Mouse (Mus musculus): ENCODE measurements around the gene Car2. TPM values are rescaled to one million over a fixed set of nuclear protein-coding genes. Genes with fewer than 3 reads are reported as not detected.

Car2 gene
- polyA plus RNA-seq, 1 experiment from 2014 or later: 196 TPM

- Histone ChIP-seq H3K9ac (no peak overlapping the region), H3K36me3 (no peaks in the 10 kb centered on the region), H3K27ac (ENCODE audit: poor library complexity, severe bottlenecking) (no peak overlapping the region; the same call in 1 of the 2 replicates), H3K4me2 (no peak overlapping the region), H3K4me3 (no peak overlapping the region), H3K9me3 (replicated peaks) (no peaks in the 10 kb centered on the region), H3K27me3 (replicated peaks) (no peaks in the 10 kb centered on the region), H3K4me1 (replicated peaks) (0 out of 2 replicates have a peak, but pooled peaks cover 9% of the 10 kb centered on the region)
- WGBS: 73% methylated on average over 2 of the region's 2 CpGs
- no peak for ATAC-seq (ENCODE audit: insufficient number of reproducible peaks, low FRiP score)
Measured at GRCm38 (mm10) chr3:14880277-14880676, 5.8 kb upstream of the Car2 start.

GRCm38 (mm10) chr3:14882005-14882404 lies 4.1 kb upstream of the Car2 start:
- Histone ChIP-seq H3K27ac (ENCODE audit: poor library complexity, severe bottlenecking) (no peak overlapping the region), H3K9ac (no peak overlapping the region), H3K27me3 (replicated peaks) (no peaks in the 10 kb centered on the region), H3K4me2 (no peak overlapping the region), H3K4me1 (replicated peaks) (0 out of 2 replicates have a peak, but pooled peaks cover 6% of the 10 kb centered on the region), H3K36me3 (no peaks in the 10 kb centered on the region), H3K9me3 (replicated peaks) (no peaks in the 10 kb centered on the region), H3K4me3 (no peak overlapping the region)
- ATAC-seq (ENCODE audit: insufficient number of reproducible peaks, low FRiP score): no peak

- H3K4me3 ChIP-seq: no peak overlapping the region
- no peaks in the 10 kb centered on the region for H3K36me3 ChIP-seq
- WGBS: 65% methylated on average over 3 of the region's 3 CpGs
- 0 out of 2 replicates have a peak, but pooled peaks cover 4% of the 10 kb centered on the region for H3K4me1 ChIP-seq (replicated peaks)
- no peak for ATAC-seq (ENCODE audit: insufficient number of reproducible peaks, low FRiP score)
- H3K9me3 ChIP-seq (replicated peaks): no peaks in the 10 kb centered on the region
- no peaks in the 10 kb centered on the region for H3K27me3 ChIP-seq (replicated peaks)
- no peak overlapping the region for H3K9ac ChIP-seq
- H3K4me2 ChIP-seq: no peak overlapping the region
- H3K27ac ChIP-seq (ENCODE audit: poor library complexity, severe bottlenecking): no peak overlapping the region
Measured at GRCm38 (mm10) chr3:14882756-14883155, 3.3 kb upstream of the Car2 start.

DNA sequence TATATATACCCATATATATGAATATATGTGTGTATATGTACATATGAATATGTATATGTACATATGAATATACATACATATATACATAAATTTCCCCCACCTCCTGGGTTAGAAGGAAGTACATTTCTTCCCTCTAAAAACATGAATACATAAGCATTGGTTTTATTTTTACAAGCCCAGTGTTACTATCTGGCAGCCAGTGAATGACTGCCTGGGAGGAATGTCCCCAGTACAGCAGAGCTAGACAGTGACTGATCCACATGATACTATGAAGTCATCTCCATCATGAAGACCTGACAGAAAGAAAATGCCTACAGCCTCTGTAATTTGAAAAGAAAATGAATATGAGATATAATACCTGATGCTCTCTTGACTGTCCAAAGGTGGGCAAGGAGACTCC lies 1.2 kb upstream of the Car2 start:
- no peaks in the 10 kb centered on the region for H3K36me3 ChIP-seq
- H3K27ac ChIP-seq (ENCODE audit: poor library complexity, severe bottlenecking): no peak overlapping the region
- H3K4me3 ChIP-seq: no peak overlapping the region
- no peak for ATAC-seq (ENCODE audit: insufficient number of reproducible peaks, low FRiP score)
- no peaks in the 10 kb centered on the region for H3K27me3 ChIP-seq (replicated peaks)
- no peaks in the 10 kb centered on the region for H3K9me3 ChIP-seq (replicated peaks)
- H3K4me2 ChIP-seq: no peak overlapping the region
- no peak overlapping the region for H3K9ac ChIP-seq
- H3K4me1 ChIP-seq (replicated peaks): peaks cover 7% of the 10 kb centered on the region

DNA sequence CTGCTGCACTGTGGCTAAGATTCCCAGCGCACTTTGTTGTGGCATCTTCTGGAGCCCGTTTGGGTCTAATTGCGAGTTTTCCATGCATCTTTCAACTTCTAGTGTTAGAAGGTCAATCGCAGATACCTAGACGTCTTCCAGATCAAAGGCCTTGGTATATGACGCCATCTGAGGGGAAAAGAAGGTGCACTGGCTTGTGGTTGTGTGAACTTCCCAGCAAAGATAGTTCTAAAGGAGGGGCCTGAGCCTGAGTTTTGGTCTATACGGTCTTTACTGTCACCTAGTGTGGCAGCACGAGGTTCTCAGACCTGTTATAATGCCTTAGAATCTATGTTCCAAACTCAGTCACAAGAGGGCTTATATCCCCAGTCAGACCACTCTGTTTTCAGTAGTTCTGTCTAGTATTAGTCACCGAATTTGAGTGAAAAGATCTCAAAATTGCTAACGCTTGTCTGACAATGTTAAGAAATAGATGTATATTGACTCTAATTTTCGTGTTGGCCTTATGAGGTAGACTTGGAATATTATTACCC lies 1.1 kb downstream of the Car2 start:
- peak overlapping the region; percentile 81 for H3K9ac ChIP-seq
- H3K4me3 ChIP-seq: peak overlapping the region; percentile 66
- peaks cover 6% of the 10 kb centered on the region for H3K4me1 ChIP-seq (replicated peaks)
- peak overlapping the region; percentile 67 for H3K27ac ChIP-seq (ENCODE audit: poor library complexity, severe bottlenecking)
- H3K9me3 ChIP-seq (replicated peaks): no peaks in the 10 kb centered on the region
- no peak for ATAC-seq (ENCODE audit: insufficient number of reproducible peaks, low FRiP score)
- H3K27me3 ChIP-seq (replicated peaks): no peaks in the 10 kb centered on the region
- no peaks in the 10 kb centered on the region for H3K36me3 ChIP-seq
- peak overlapping the region; percentile 70 for H3K4me2 ChIP-seq
- WGBS: 25% methylated on average over 11 of the region's 11 CpGs

GRCm38 (mm10) chr3:14887686-14888295 lies 1.7 kb downstream of the Car2 start:
- Histone ChIP-seq H3K9ac (no peak overlapping the region), H3K27ac (ENCODE audit: poor library complexity, severe bottlenecking) (no peak overlapping the region; the same call in 1 of the 2 replicates), H3K4me2 (no peak overlapping the region; the same call in 1 of the 2 replicates), H3K4me3 (peak overlapping the region; percentile 66), H3K4me1 (replicated peaks) (peaks cover 6% of the 10 kb centered on the region), H3K36me3 (no peaks in the 10 kb centered on the region), H3K9me3 (replicated peaks) (no peaks in the 10 kb centered on the region), H3K27me3 (replicated peaks) (no peaks in the 10 kb centered on the region)
- 52% methylated on average over 10 of the region's 10 CpGs for WGBS
- peak; percentile 22; the same call in 1 of the 2 replicates for ATAC-seq (ENCODE audit: insufficient number of reproducible peaks, low FRiP score)

DNA sequence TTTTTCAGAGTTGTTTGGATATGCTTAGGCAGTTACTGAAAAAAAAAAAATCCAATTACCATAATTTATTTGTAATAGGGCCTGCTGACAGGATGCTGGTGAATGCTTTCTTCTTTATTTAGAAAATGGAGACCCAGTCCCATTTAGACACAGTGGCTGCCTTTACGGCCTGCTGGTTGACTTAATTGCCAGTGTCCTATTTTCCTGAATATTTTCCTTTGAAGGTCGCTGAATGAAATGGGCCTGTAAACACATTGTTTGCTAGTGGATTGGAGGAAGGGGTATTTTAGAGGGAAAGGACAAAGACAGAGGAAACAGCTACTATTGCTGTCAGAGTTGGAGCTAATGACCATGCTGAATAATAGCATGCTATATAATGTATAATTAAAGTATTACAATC lies 2.5 kb downstream of the Car2 start:
- Histone ChIP-seq H3K36me3 (no peaks in the 10 kb centered on the region), H3K27ac (ENCODE audit: poor library complexity, severe bottlenecking) (no peak overlapping the region), H3K9ac (no peak overlapping the region), H3K4me2 (no peak overlapping the region), H3K4me3 (peak overlapping the region; percentile 24), H3K27me3 (replicated peaks) (no peaks in the 10 kb centered on the region), H3K4me1 (replicated peaks) (peaks cover 6% of the 10 kb centered on the region), H3K9me3 (replicated peaks) (no peaks in the 10 kb centered on the region)
- WGBS: 84% methylated on average over 2 of the region's 2 CpGs
- no peak for ATAC-seq (ENCODE audit: insufficient number of reproducible peaks, low FRiP score)

- peak overlapping the region; percentile 58; the same call in 1 of the 2 replicates for H3K27ac ChIP-seq (ENCODE audit: poor library complexity, severe bottlenecking)
- H3K4me3 ChIP-seq: peak overlapping the region; percentile 24; the same call in 1 of the 2 replicates
- H3K27me3 ChIP-seq (replicated peaks): no peaks in the 10 kb centered on the region
- WGBS: 56% methylated on average over 2 of the region's 2 CpGs
- H3K9me3 ChIP-seq (replicated peaks): no peaks in the 10 kb centered on the region
- H3K4me2 ChIP-seq: peak overlapping the region; percentile 11; the same call in 1 of the 2 replicates
- no peak overlapping the region for H3K9ac ChIP-seq
- H3K4me1 ChIP-seq (replicated peaks): peaks cover 6% of the 10 kb centered on the region
- no peaks in the 10 kb centered on the region for H3K36me3 ChIP-seq
- no peak for ATAC-seq (ENCODE audit: insufficient number of reproducible peaks, low FRiP score)
Measured at GRCm38 (mm10) chr3:14889085-14889484, 3.0 kb downstream of the Car2 start.

- Histone ChIP-seq H3K36me3 (no peaks in the 10 kb centered on the region), H3K9me3 (replicated peaks) (no peaks in the 10 kb centered on the region), H3K4me1 (replicated peaks) (peaks cover 6% of the 10 kb centered on the region), H3K4me3 (peak overlapping the region; percentile 22), H3K27ac (ENCODE audit: poor library complexity, severe bottlenecking) (peak overlapping the region; percentile 58), H3K4me2 (peak overlapping the region; percentile 11), H3K27me3 (replicated peaks) (no peaks in the 10 kb centered on the region), H3K9ac (peak overlapping the region; percentile 50; the same call in 1 of the 2 replicates)
- no peak for ATAC-seq (ENCODE audit: insufficient number of reproducible peaks, low FRiP score)
- WGBS: 34% methylated on average over 4 of the region's 4 CpGs
Measured at GRCm38 (mm10) chr3:14889716-14890409, 3.8 kb downstream of the Car2 start.

DNA sequence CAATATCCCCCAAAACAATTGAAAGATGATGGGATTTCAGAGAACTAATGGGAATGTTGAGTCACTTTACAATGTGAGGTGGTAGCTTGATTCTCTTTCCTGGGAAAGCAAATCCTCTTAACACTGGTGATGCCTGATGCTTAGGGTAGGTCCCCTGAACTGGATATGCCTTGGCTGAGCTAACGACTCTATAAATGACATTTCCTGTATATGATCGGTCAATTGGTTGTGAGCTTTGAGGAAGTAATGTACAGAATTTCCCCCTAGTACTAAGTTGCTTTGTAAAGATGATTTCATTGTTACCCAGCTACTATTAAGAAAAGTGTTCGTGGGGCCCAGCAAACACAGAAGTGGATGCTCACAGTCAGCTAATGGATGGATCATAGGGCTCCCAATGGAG lies 6.9 kb downstream of the Car2 start:
- no peaks in the 10 kb centered on the region for H3K9me3 ChIP-seq (replicated peaks)
- WGBS: 87% methylated on average over 3 of the region's 3 CpGs
- H3K9ac ChIP-seq: no peak overlapping the region
- no peaks in the 10 kb centered on the region for H3K27me3 ChIP-seq (replicated peaks)
- H3K27ac ChIP-seq (ENCODE audit: poor library complexity, severe bottlenecking): no peak overlapping the region
- no peaks in the 10 kb centered on the region; the same call in 1 of the 2 replicates for H3K36me3 ChIP-seq
- ATAC-seq (ENCODE audit: insufficient number of reproducible peaks, low FRiP score): no peak
- H3K4me2 ChIP-seq: no peak overlapping the region
- H3K4me1 ChIP-seq (replicated peaks): peaks cover 6% of the 10 kb centered on the region
- H3K4me3 ChIP-seq: no peak overlapping the region

DNA sequence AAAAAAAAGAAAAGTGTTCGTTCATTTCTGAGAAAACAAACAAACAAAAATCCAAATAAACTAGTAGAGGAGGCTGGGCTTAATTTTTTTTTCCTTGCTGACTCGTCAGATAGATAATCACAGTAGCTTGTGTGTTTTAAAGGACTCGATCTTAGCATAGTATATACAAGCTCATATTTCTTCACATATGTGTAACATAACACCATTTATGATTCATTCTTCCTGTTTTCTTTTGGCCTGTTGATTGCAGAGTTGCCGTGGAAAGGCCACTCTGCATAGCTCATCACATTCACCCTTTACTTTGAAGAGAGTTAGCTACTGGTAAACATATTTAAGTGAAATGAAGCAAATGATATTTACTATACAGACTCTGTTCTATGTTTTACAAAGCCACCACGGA lies 7.6 kb downstream of the Car2 start:
- no peaks in the 10 kb centered on the region for H3K9me3 ChIP-seq (replicated peaks)
- H3K9ac ChIP-seq: no peak overlapping the region
- H3K36me3 ChIP-seq: no peaks in the 10 kb centered on the region; the same call in 1 of the 2 replicates
- H3K27me3 ChIP-seq (replicated peaks): no peaks in the 10 kb centered on the region
- no peak overlapping the region for H3K4me3 ChIP-seq
- no peak overlapping the region for H3K27ac ChIP-seq (ENCODE audit: poor library complexity, severe bottlenecking)
- no peak overlapping the region for H3K4me2 ChIP-seq
- H3K4me1 ChIP-seq (replicated peaks): peaks cover 6% of the 10 kb centered on the region
- no peak for ATAC-seq (ENCODE audit: insufficient number of reproducible peaks, low FRiP score)
- 70% methylated on average over 5 of the region's 5 CpGs for WGBS
